10 mouse cellular contexts compared by ENCODE assay signal in genomic region chr6:101532436-101532835, GRCm38 (mm10).
DNase-seq lines count a peak whose midpoint lies in the region; ATAC-seq lines count a peak whose summit lies in the region.
"Had no signal": no experiment of that assay in that cellular context is flagged by ENCODE, and none has a peak within 500 bp of the region (broad histone marks: within the 10 kb centered on the region; RNA-seq: fewer than 3 reads in every experiment).

No protein-coding gene starts in this region.

- no peak overlapping the region for H3K4me3 ChIP-seq in limb, embryonic 15.5 days
- H3K4me3 ChIP-seq: neural tube, embryonic 12.5 days had no signal

- intact Hi-C loops in gastrocnemius, postnatal 14 days (cut with DNase I; ENCODE audit: low total_unique reads) = loop anchor here (10.0 kb wide), 1 partner anchor 148 kb away; no protein-coding TSS in a partner anchor
- intact Hi-C loops in left cerebral cortex, postnatal 36 days (cut with DNase I) = loop anchor here (1.0 to 5.0 kb wide), 5 partner anchors 35 to 266 kb away; no protein-coding TSS in a partner anchor

- 0 out of 2 replicates have a peak overlapping the region, but pooled peaks have one; percentile 5 for H3K4me2 ChIP-seq in limb, embryonic 15.5 days
- H3K4me2 ChIP-seq: neural tube, embryonic 12.5 days had no signal

- 36% methylated on average over 7 of the region's 7 CpGs for WGBS in limb, embryonic 15.5 days

- DNase-seq in adrenal gland, postnatal 10 days = peak; percentile 17
- no peak for DNase-seq in adrenal gland, postnatal 4 days (ENCODE audit: low spot score in 2 of 2)
- DNase-seq in 3T3-L1 (ENCODE audit: low read depth, low spot score) = peak; percentile 84
- peak; percentile 40 for DNase-seq in gastrocnemius, postnatal 14 days
- no peak for DNase-seq in left cerebral cortex, postnatal 36 days (ENCODE audit: low spot score in 2 of 2)
- no peak for DNase-seq in thymus, postnatal 25 days
- DNase-seq in layer of hippocampus, adult 9-10 months (ENCODE audit: low spot score) = no peak
- DNase-seq: B cell, adult 2 months had no signal

- peaks cover 16% of the 10 kb centered on the region for H3K4me1 ChIP-seq in limb, embryonic 15.5 days
- H3K4me1 ChIP-seq: neural tube, embryonic 12.5 days had no signal

- no peaks in the 10 kb centered on the region for H3K36me3 ChIP-seq in limb, embryonic 15.5 days
- H3K36me3 ChIP-seq: neural tube, embryonic 12.5 days had no signal

- H3K27ac ChIP-seq in limb, embryonic 15.5 days = peak overlapping the region; percentile 61; the same call in 1 of the 2 replicates
- H3K27ac ChIP-seq: neural tube, embryonic 12.5 days had no signal

- H3K9me3 ChIP-seq in limb, embryonic 15.5 days = no peaks in the 10 kb centered on the region
- H3K9me3 ChIP-seq: neural tube, embryonic 12.5 days had no signal

- no peaks in the 10 kb centered on the region for H3K27me3 ChIP-seq in limb, embryonic 15.5 days
- H3K27me3 ChIP-seq: neural tube, embryonic 12.5 days had no signal

- no peak overlapping the region for H3K9ac ChIP-seq in limb, embryonic 15.5 days
- H3K9ac ChIP-seq: neural tube, embryonic 12.5 days had no signal

- peak; percentile 48; the same call in 1 of the 2 replicates for ATAC-seq in limb, embryonic 15.5 days (ENCODE audit: insufficient number of reproducible peaks, low FRiP score, low TSS enrichment, low read depth)

Comparison
In these comparisons a context has a peak if more than half of its experiments do, and no peak if none do; other contexts are left out.
1. DNase-seq: peak in adrenal gland, postnatal 10 days (single experiment), 3T3-L1 (single experiment) and gastrocnemius, postnatal 14 days (single experiment); none in adrenal gland, postnatal 4 days (0 of 2), left cerebral cortex, postnatal 36 days (0 of 2), thymus, postnatal 25 days (single experiment) and layer of hippocampus, adult 9-10 months (single experiment).